Mouse (Mus musculus) CD4-positive, CD25-positive, alpha-beta regulatory T cell, adult 4 months (primary cell): ENCODE measurements around the gene Mink1. TPM values are rescaled to one million over a fixed set of nuclear protein-coding genes. Genes with fewer than 3 reads are reported as not detected.

Source experiments
- ATAC-seq: one replicate; pipeline ENCODE4 v1.8.0; 2017
- polyA plus RNA-seq, 2 experiments: library from polyadenylated mRNA; unstranded; fragments of 100-300 nt; shearing (Covaris generic); gene quantifications; one replicate each; pipeline ENCODE4 v1.2.1; 2017

Mink1 gene
- polyA plus RNA-seq, 2 experiments from 2014 or later = 5.6 to 8.4 TPM

- no peak for ATAC-seq
These were observed 75.6 kb downstream of the Mink1 start for GRCm38 (mm10) chr11:70638293-70638692.

- ATAC-seq = no peak
These were observed 76.1 kb downstream of the Mink1 start, which contains the start of gene Gp1ba for GRCm38 (mm10) chr11:70638714-70639278. Gp1ba (plus strand) TSS chr11:70639122.

GRCm38 (mm10) chr11:70639976-70640375 is 77.3 kb downstream of the Mink1 start:
- no peak for ATAC-seq

- no peak for ATAC-seq
These were observed 78.6 kb downstream of the Mink1 start for GRCm38 (mm10) chr11:70641241-70641640.

- ATAC-seq = no peak
These were observed 80.4 kb downstream of the Mink1 start for GRCm38 (mm10) chr11:70643051-70643450.

GRCm38 (mm10) chr11:70644564-70645103 is 82.0 kb downstream of the Mink1 start:
- ATAC-seq = no peak

- ATAC-seq = no peak
These were observed 83.0 kb downstream of the Mink1 start for GRCm38 (mm10) chr11:70645461-70646258.

- no peak for ATAC-seq
These were observed 83.5 kb downstream of the Mink1 start for GRCm38 (mm10) chr11:70646259-70646555.

- peak; percentile 72 for ATAC-seq
These were observed 84.3 kb downstream of the Mink1 start, which contains the start of the genes Rnf167 and Slc25a11 for GRCm38 (mm10) chr11:70646691-70647650. Rnf167 (plus strand) TSS chr11:70647235. Slc25a11 (minus strand) TSS chr11:70647479.

GRCm38 (mm10) chr11:70647716-70648420 is 85.2 kb downstream of the Mink1 start:
- no peak for ATAC-seq

- ATAC-seq = no peak
These were observed 85.8 kb downstream of the Mink1 start for GRCm38 (mm10) chr11:70648512-70648911.

- ATAC-seq = no peak
These were observed 86.6 kb downstream of the Mink1 start for GRCm38 (mm10) chr11:70649185-70649734.

- ATAC-seq = peak; percentile 48
These were observed 87.9 kb downstream of the Mink1 start for GRCm38 (mm10) chr11:70650322-70651175.

- no peak for ATAC-seq
These were observed 88.7 kb downstream of the Mink1 start for GRCm38 (mm10) chr11:70651391-70651790.

GRCm38 (mm10) chr11:70652029-70652883 is 89.6 kb downstream of the Mink1 start:
- no peak for ATAC-seq

GRCm38 (mm10) chr11:70652884-70653344 is 90.2 kb downstream of the Mink1 start:
- no peak for ATAC-seq

- ATAC-seq = peak; percentile 17
These were observed 90.9 kb downstream of the Mink1 start for GRCm38 (mm10) chr11:70653345-70654197.

GRCm38 (mm10) chr11:70654198-70654922 is 91.7 kb downstream of the Mink1 start, which contains the start of gene Pfn1:
Pfn1 (minus strand) TSS chr11:70654644.
- ATAC-seq = peak; percentile 36
